Mouse (Mus musculus) liver, postnatal 0 days (tissue): Measurements from ENCODE around the gene Tm6sf2. TPM values are rescaled to one million over a fixed set of nuclear protein-coding genes. Genes with fewer than 3 reads are reported as not detected.
A peak's percentile ranks its signal among the peaks of the same experiment; 100 is the strongest.

Experiments used
- ATAC-seq: fragments of 200-750 bp; cut with Nextera tagmentation; 2 replicates; pipeline ENCODE4 v1.8.0; 2017; ENCODE audit warnings: mild to moderate bottlenecking, moderate library complexity
- DNase-seq: peaks from one replicate; pipeline ENCODE4 v3.0.0-alpha.2; 2016
- H3K27ac ChIP-seq: fragments of 300-500 bp; sonication (generic); 2 replicates; pipeline ENCODE4 v1.5.1; 2014; ENCODE audit warnings: antibody characterized with exemption, moderate library complexity, mild to moderate bottlenecking, low read depth
- H3K27me3 ChIP-seq: fragments of 300-500 bp; sonication (generic); 2 replicates; pipeline ENCODE4 v1.6.1; 2014; ENCODE audit warnings: low read length, control low read depth, mixed read lengths; ENCODE audit not compliant: insufficient read depth
- H3K36me3 ChIP-seq: fragments of 300-500 bp; sonication (generic); replicated peaks from 2 replicates; pipeline ENCODE4 v1.6.1; 2014; ENCODE audit warnings: mild to moderate bottlenecking, control low read depth, low read length, moderate library complexity, mixed read lengths; ENCODE audit not compliant: insufficient read depth
- H3K4me1 ChIP-seq: fragments of 300-500 bp; sonication (generic); 2 replicates; pipeline ENCODE4 v1.6.1; 2014; ENCODE audit warnings: antibody characterized with exemption, mild to moderate bottlenecking, control low read depth; ENCODE audit not compliant: insufficient read depth
- H3K4me2 ChIP-seq: fragments of 300-500 bp; sonication (generic); 2 replicates; pipeline ENCODE4 v1.6.1; 2014; ENCODE audit warnings: low read depth, mild to moderate bottlenecking, low read length, moderate library complexity, mixed read lengths
- H3K4me3 ChIP-seq: fragments of 300-500 bp; sonication (generic); 2 replicates; pipeline ENCODE4 v1.5.1; 2014; ENCODE audit warnings: low read depth, low read length
- H3K9ac ChIP-seq: fragments of 300-500 bp; sonication (generic); replicated peaks from 2 replicates; pipeline ENCODE4 v1.6.1; 2014; ENCODE audit warnings: mild to moderate bottlenecking, moderate library complexity
- H3K9me3 ChIP-seq: fragments of 300-500 bp; sonication (generic); 2 replicates; pipeline ENCODE4 v1.6.1; 2016; ENCODE audit warnings: mild to moderate bottlenecking, control low read depth, low read length, mixed read lengths
- CTCF ChIP-seq: sonication (generic); IDR thresholded peaks from 2 replicates; pipeline ENCODE4 v1.5.1; 2016; ENCODE audit warnings: antibody characterized with exemption, low read depth
- EP300 ChIP-seq: IDR thresholded peaks from 2 replicates; pipeline ENCODE4 v1.6.1; 2016; ENCODE audit warnings: antibody characterized with exemption, low read depth, mild to moderate bottlenecking
- WGBS: fragments of 180-500 bp; shearing (Covaris S2); extraction: QIAGEN DNeasy Blood & Tissue Kit; methylation state at CpG from one replicate; pipeline ENCODE4 v1.1.7; 2014; ENCODE audit not compliant: insufficient replicate concordance; 5-methylcytosine and 5-hydroxymethylcytosine counted together
- polyA plus RNA-seq: library from polyadenylated mRNA; unstranded; fragments of >200 nt; fragmentation: Nextera tagmentation; extraction: Ambion mirVana; gene quantifications from 2 replicates; pipeline ENCODE4 v1.2.1, GENCODE M21; 2015

The Tm6sf2 gene
- polyA plus RNA-seq, 1 experiment from 2014 or later: 38.7 TPM

- Histone ChIP-seq H3K27me3 (peaks cover 74% of the 10 kb centered on the region), H3K9me3 (no peaks in the 10 kb centered on the region), H3K4me1 (no peaks in the 10 kb centered on the region), H3K4me3 (no peak overlapping the region), H3K9ac (no peak overlapping the region), H3K36me3 (no peaks in the 10 kb centered on the region), H3K4me2 (no peak overlapping the region), H3K27ac (no peak overlapping the region)
- DNase-seq (no peak), ATAC-seq (no peak)
- 59% methylated on average over 13 of the region's 13 CpGs for WGBS
- TF ChIP-seq CTCF (no peak), EP300 (no peak)
Observed at GRCm38 (mm10) chr8:70114892-70115291, 42.2 kb downstream of the Tm6sf2 start.

- 4% methylated on average over 9 of the region's 9 CpGs for WGBS
- Histone ChIP-seq H3K27ac (no peak overlapping the region), H3K4me2 (no peak overlapping the region), H3K9ac (no peak overlapping the region), H3K4me3 (no peak overlapping the region), H3K27me3 (peaks cover 67% of the 10 kb centered on the region), H3K36me3 (no peaks in the 10 kb centered on the region), H3K4me1 (no peaks in the 10 kb centered on the region), H3K9me3 (no peaks in the 10 kb centered on the region)
- DNase-seq: peak; percentile 57
- TF ChIP-seq EP300: no peak
- no peak for TF ChIP-seq CTCF
- no peak for ATAC-seq
Observed at GRCm38 (mm10) chr8:70117611-70118010, 44.9 kb downstream of the Tm6sf2 start.

- ATAC-seq (no peak), DNase-seq (no peak)
- Histone ChIP-seq H3K9ac (no peak overlapping the region), H3K4me2 (no peak overlapping the region), H3K9me3 (no peaks in the 10 kb centered on the region), H3K36me3 (no peaks in the 10 kb centered on the region), H3K27me3 (peaks cover 56% of the 10 kb centered on the region), H3K27ac (no peak overlapping the region), H3K4me3 (no peak overlapping the region), H3K4me1 (no peaks in the 10 kb centered on the region)
- TF ChIP-seq EP300: no peak
- no peak for TF ChIP-seq CTCF
- WGBS: 14% methylated on average over 17 of the region's 17 CpGs
Observed at GRCm38 (mm10) chr8:70118726-70119700, 46.3 kb downstream of the Tm6sf2 start.

GRCm38 (mm10) chr8:70120667-70121066, 47.9 kb downstream of the Tm6sf2 start, which contains the start of gene Ncan:
Gene Ncan (minus strand): TSS chr8:70120873.
- WGBS: 6% methylated on average over 19 of the region's 19 CpGs
- TF ChIP-seq EP300 (no peak), CTCF (no peak)
- Histone ChIP-seq H3K9ac (no peak within 1 kb of the TSS), H3K27ac (no peak within 1 kb of the TSS), H3K36me3 (no peaks in the 10 kb centered on the region), H3K4me2 (no peak within 1 kb of the TSS), H3K9me3 (no peaks in the 10 kb centered on the region), H3K27me3 (peaks cover 42% of the 10 kb centered on the region), H3K4me3 (no peak within 1 kb of the TSS), H3K4me1 (no peaks in the 10 kb centered on the region)
- DNase-seq (peak; percentile 47), ATAC-seq (no peak)

- DNase-seq (no peak), ATAC-seq (no peak)
- 48% methylated on average over 2 of the region's 2 CpGs for WGBS
- TF ChIP-seq CTCF (peak; percentile 69), EP300 (no peak)
- no peaks in the 10 kb centered on the region for H3K4me1 ChIP-seq
- no peak overlapping the region for H3K4me2 ChIP-seq
- peaks cover 32% of the 10 kb centered on the region for H3K27me3 ChIP-seq
- H3K9ac ChIP-seq: no peak overlapping the region
- no peak overlapping the region for H3K27ac ChIP-seq
- H3K4me3 ChIP-seq: no peak overlapping the region
- H3K36me3 ChIP-seq: no peaks in the 10 kb centered on the region
- no peaks in the 10 kb centered on the region for H3K9me3 ChIP-seq
Observed at GRCm38 (mm10) chr8:70122863-70123262, 50.1 kb downstream of the Tm6sf2 start.

- TF ChIP-seq EP300 (no peak), CTCF (no peak)
- no peak overlapping the region for H3K4me3 ChIP-seq
- no peak overlapping the region for H3K27ac ChIP-seq
- H3K4me1 ChIP-seq: peaks cover 8% of the 10 kb centered on the region
- H3K36me3 ChIP-seq: no peaks in the 10 kb centered on the region
- peaks cover 19% of the 10 kb centered on the region; the same call in 1 of the 2 replicates for H3K27me3 ChIP-seq
- ATAC-seq: no peak
- no peak overlapping the region for H3K4me2 ChIP-seq
- 58% methylated on average over 8 of the region's 8 CpGs for WGBS
- no peak overlapping the region for H3K9ac ChIP-seq
- no peak for DNase-seq
- no peaks in the 10 kb centered on the region for H3K9me3 ChIP-seq
Observed at GRCm38 (mm10) chr8:70124992-70125391, 52.3 kb downstream of the Tm6sf2 start.
